Mouse (Mus musculus) thymus, adult 2 months (tissue): ENCODE results near the gene Cygb. TPM values are rescaled to one million over a fixed set of nuclear protein-coding genes. Genes with fewer than 3 reads are reported as not detected.

ENCODE experiments used
- DNase-seq: peaks from one replicate; pipeline ENCODE4 v3.0.0; 2021
- H3K27ac ChIP-seq: fragments of 200-500 bp; 2 replicates; pipeline ENCODE4 v1.5.1; 2012; ENCODE audit warnings: low read length, control low read depth; ENCODE audit not compliant: control insufficient read depth, insufficient read depth
- H3K27me3 ChIP-seq: fragments of 200-500 bp; 2 replicates; pipeline ENCODE4 v1.6.1; 2012; ENCODE audit warnings: mild to moderate bottlenecking, low read length, moderate library complexity, mixed read lengths; ENCODE audit not compliant: control insufficient read depth, insufficient read depth
- H3K36me3 ChIP-seq: fragments of 200-500 bp; 2 replicates; pipeline ENCODE4 v1.6.1; 2012; ENCODE audit warnings: mild to moderate bottlenecking, low read length, moderate library complexity; ENCODE audit not compliant: control insufficient read depth, insufficient read depth
- H3K4me1 ChIP-seq: fragments of 200-500 bp; replicated peaks from 2 replicates; pipeline ENCODE4 v1.6.1; 2012; ENCODE audit warnings: low read length; ENCODE audit not compliant: control insufficient read depth, insufficient read depth
- H3K4me3 ChIP-seq: fragments of 200-500 bp; 2 replicates; pipeline ENCODE4 v1.5.1; 2012; ENCODE audit warnings: mild to moderate bottlenecking, low read length, control low read depth, moderate library complexity; ENCODE audit not compliant: control insufficient read depth, insufficient read depth
- CTCF ChIP-seq: fragments of 200-500 bp; IDR thresholded peaks from 2 replicates; pipeline ENCODE4 v1.5.1; 2012; ENCODE audit warnings: mild to moderate bottlenecking, control low read depth, low read length, moderate library complexity, borderline replicate concordance; ENCODE audit not compliant: control insufficient read depth, poor library complexity, insufficient read depth; ENCODE audit errors: extremely low read depth
- POLR2A ChIP-seq: fragments of 200-500 bp; IDR thresholded peaks from 2 replicates; pipeline ENCODE4 v1.6.1; 2012; ENCODE audit warnings: mild to moderate bottlenecking, low read length, control low read depth, moderate library complexity; ENCODE audit not compliant: control insufficient read depth, poor library complexity, insufficient read depth; ENCODE audit errors: extremely low read depth
- WGBS: fragments of 180-500 bp; shearing (Covaris S2); methylation state at CpG from one replicate; pipeline ENCODE4 v1.1.7; 2018; 5-methylcytosine and 5-hydroxymethylcytosine counted together
- polyA plus RNA-seq: library from polyadenylated mRNA; depleted of rRNA; stranded (reverse); fragments of >200 nt; gene quantifications from 2 replicates; pipeline ENCODE4 v1.2.3, GENCODE M21; 2012; rRNA removed

Cygb gene
- polyA plus RNA-seq, 1 experiment = 14.0 TPM

- TF ChIP-seq CTCF (no peak), POLR2A (no peak)
- DNase-seq = peak; percentile 29
- no peak overlapping the region for H3K4me3 ChIP-seq
- WGBS = 28% methylated on average over 3 of the region's 3 CpGs
- H3K27ac ChIP-seq = 0 out of 2 replicates have a peak overlapping the region, but pooled peaks have one; percentile 5
- peaks cover 40% of the 10 kb centered on the region for H3K4me1 ChIP-seq
- H3K36me3 ChIP-seq = no peaks in the 10 kb centered on the region
- no peaks in the 10 kb centered on the region for H3K27me3 ChIP-seq
Observed at GRCm38 (mm10) chr11:116607717-116608116, 46.4 kb downstream of the Cygb start.

GRCm38 (mm10) chr11:116604097-116604496, 50.0 kb downstream of the Cygb start:
- H3K4me1 ChIP-seq = peaks cover 31% of the 10 kb centered on the region
- no peak overlapping the region for H3K27ac ChIP-seq
- WGBS = 95% methylated on average over 12 of the region's 12 CpGs
- TF ChIP-seq POLR2A = no peak
- TF ChIP-seq CTCF = no peak
- DNase-seq = no peak
- H3K27me3 ChIP-seq = no peaks in the 10 kb centered on the region
- no peaks in the 10 kb centered on the region for H3K36me3 ChIP-seq
- H3K4me3 ChIP-seq = no peak overlapping the region

- 94% methylated on average over 10 of the region's 10 CpGs for WGBS
- Histone ChIP-seq H3K27ac (no peak overlapping the region), H3K36me3 (no peaks in the 10 kb centered on the region), H3K4me3 (no peak overlapping the region), H3K4me1 (peaks cover 25% of the 10 kb centered on the region), H3K27me3 (no peaks in the 10 kb centered on the region)
- DNase-seq = no peak
- TF ChIP-seq CTCF (no peak), POLR2A (no peak)
Observed at GRCm38 (mm10) chr11:116603339-116603738, 50.8 kb downstream of the Cygb start.

- TF ChIP-seq CTCF = no peak
- TF ChIP-seq POLR2A = no peak
- 94% methylated on average over 8 of the region's 8 CpGs for WGBS
- Histone ChIP-seq H3K27me3 (no peaks in the 10 kb centered on the region), H3K27ac (no peak overlapping the region), H3K36me3 (no peaks in the 10 kb centered on the region), H3K4me1 (peaks cover 12% of the 10 kb centered on the region), H3K4me3 (no peak overlapping the region)
- no peak for DNase-seq
Observed at GRCm38 (mm10) chr11:116602043-116602442, 52.1 kb downstream of the Cygb start.

- TF ChIP-seq CTCF (no peak), POLR2A (no peak)
- no peak overlapping the region for H3K4me3 ChIP-seq
- H3K4me1 ChIP-seq = peaks cover 4% of the 10 kb centered on the region; the same call in 1 of the 2 replicates
- no peak for DNase-seq
- 97% methylated on average over 8 of the region's 8 CpGs for WGBS
- no peaks in the 10 kb centered on the region for H3K27me3 ChIP-seq
- no peak overlapping the region for H3K27ac ChIP-seq
- H3K36me3 ChIP-seq = no peaks in the 10 kb centered on the region
Observed at GRCm38 (mm10) chr11:116601166-116601565, 52.9 kb downstream of the Cygb start.

- no peaks in the 10 kb centered on the region for H3K36me3 ChIP-seq
- DNase-seq = no peak
- no peaks in the 10 kb centered on the region for H3K27me3 ChIP-seq
- TF ChIP-seq POLR2A = no peak
- TF ChIP-seq CTCF = no peak
- no peak overlapping the region for H3K27ac ChIP-seq
- no peaks in the 10 kb centered on the region for H3K4me1 ChIP-seq
- WGBS = 97% methylated on average over 15 of the region's 15 CpGs
- no peak overlapping the region for H3K4me3 ChIP-seq
Observed at GRCm38 (mm10) chr11:116599230-116599629, 54.9 kb downstream of the Cygb start.

GRCm38 (mm10) chr11:116598193-116598592, 55.9 kb downstream of the Cygb start:
- no peak overlapping the region for H3K4me3 ChIP-seq
- H3K27me3 ChIP-seq = no peaks in the 10 kb centered on the region
- no peaks in the 10 kb centered on the region for H3K4me1 ChIP-seq
- no peak overlapping the region for H3K27ac ChIP-seq
- DNase-seq = no peak
- no peaks in the 10 kb centered on the region for H3K36me3 ChIP-seq
- TF ChIP-seq POLR2A (no peak), CTCF (no peak)
- 96% methylated on average over 8 of the region's 8 CpGs for WGBS

GRCm38 (mm10) chr11:116596766-116597165, 57.3 kb downstream of the Cygb start:
- Histone ChIP-seq H3K4me1 (no peaks in the 10 kb centered on the region), H3K27me3 (no peaks in the 10 kb centered on the region), H3K36me3 (no peaks in the 10 kb centered on the region), H3K4me3 (no peak overlapping the region), H3K27ac (no peak overlapping the region)
- TF ChIP-seq POLR2A (no peak), CTCF (no peak)
- 92% methylated on average over 19 of the region's 19 CpGs for WGBS
- DNase-seq = no peak

Other genes starting within 250 kb of the Cygb start
- gene Rnf157, start 241.3 kb downstream of the Cygb start, polyA plus RNA-seq = 98.7 and 119 TPM in 2 replicates
- gene Ubald2, start 220.2 kb downstream of the Cygb start, polyA plus RNA-seq = 558 and 566 TPM in 2 replicates
- gene Qrich2, start 188.1 kb downstream of the Cygb start, polyA plus RNA-seq = 0.19 and 0.24 TPM in 2 replicates
- 86.0 and 132 TPM in 2 replicates for gene Prpsap1, start 160.1 kb downstream of the Cygb start, polyA plus RNA-seq
- gene Sphk1, start 123.4 kb downstream of the Cygb start, polyA plus RNA-seq = 12.9 and 15.7 TPM in 2 replicates
- 26.5 and 27.1 TPM in 2 replicates for gene Ube2o, start 72.9 kb downstream of the Cygb start, polyA plus RNA-seq
- not detected in 2 replicates for gene Aanat, start 67.9 kb downstream of the Cygb start, polyA plus RNA-seq
- 40.8 and 44.4 TPM in 2 replicates for gene Rhbdf2, start 27.3 kb downstream of the Cygb start, polyA plus RNA-seq
- gene Prcd, start 779 bp downstream of the Cygb start, polyA plus RNA-seq = 0.36 and 0.97 TPM in 2 replicates
- gene St6galnac1, start 121.2 kb upstream of the Cygb start, polyA plus RNA-seq = 0.30 and 0.34 TPM in 2 replicates
- 8.6 and 14.2 TPM in 2 replicates for gene Mxra7, start 173.7 kb upstream of the Cygb start, polyA plus RNA-seq
- gene Mettl23, start 189.0 kb upstream of the Cygb start, polyA plus RNA-seq = 69.9 and 82.6 TPM in 2 replicates
- 37.3 and 46.3 TPM in 2 replicates for gene Jmjd6, start 189.1 kb upstream of the Cygb start, polyA plus RNA-seq
- gene Mfsd11, start 198.1 kb upstream of the Cygb start, polyA plus RNA-seq = 32.9 and 33.0 TPM in 2 replicates
- 1,171 and 1,772 TPM in 2 replicates for gene Srsf2, start 198.8 kb upstream of the Cygb start, polyA plus RNA-seq